ENCODE assay signal across 8 mouse cellular contexts in the genomic region with DNA sequence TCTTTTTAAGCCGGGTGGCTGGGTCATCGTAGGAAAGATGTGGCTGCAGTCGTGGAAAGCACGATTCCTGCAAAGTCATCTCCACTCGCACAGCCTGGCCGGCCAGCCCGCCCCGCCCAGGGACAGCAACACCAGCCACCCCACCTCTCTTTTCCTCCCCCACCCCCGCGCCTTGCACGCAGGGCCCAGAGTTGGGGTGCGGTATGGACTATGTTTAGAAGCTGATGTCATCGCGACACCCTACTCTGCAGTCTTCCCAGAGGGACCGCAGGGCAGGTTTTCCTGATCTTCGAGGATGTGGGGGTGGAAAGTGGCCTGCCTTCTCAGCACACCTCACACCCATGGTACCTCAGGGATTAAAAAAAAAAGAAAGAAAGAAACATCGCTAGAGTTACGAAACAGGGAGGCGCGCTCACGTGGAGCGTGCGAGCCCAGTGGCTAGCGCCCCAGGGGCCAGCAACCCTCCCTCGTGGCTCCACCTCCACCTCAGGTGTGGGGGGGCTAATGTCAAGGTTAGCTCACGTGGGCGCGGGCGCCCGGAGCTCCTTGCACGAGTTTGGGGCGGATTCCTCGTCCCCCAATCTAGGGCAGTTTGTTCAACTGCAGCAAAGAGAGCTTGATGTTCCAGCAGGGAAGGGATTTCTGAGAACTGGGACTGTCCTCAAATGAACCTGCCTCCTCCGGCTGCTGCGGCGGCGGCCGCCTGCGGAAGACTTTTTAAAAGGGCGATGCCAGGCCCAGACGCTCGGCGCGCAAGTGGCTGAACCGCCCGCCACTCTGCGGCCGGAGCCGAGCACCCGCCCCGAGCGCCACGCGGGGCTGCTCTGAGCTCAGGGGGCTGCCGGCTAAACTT. TPM values are rescaled to one million over a fixed set of nuclear protein-coding genes. Genes with fewer than 3 reads are reported as not detected.
DNase-seq lines count a peak whose midpoint lies in the region; ATAC-seq and TF ChIP-seq lines count a peak whose summit lies in the region.

No protein-coding gene starts in this region.

- H3K4me2 ChIP-seq in hindbrain, embryonic 13.5 days = peak overlapping the region; percentile 93

- WGBS in hindbrain, embryonic 13.5 days = 1% methylated on average over 55 of the region's 55 CpGs

- no peak for TF ChIP-seq CTCF in Patski (IDR thresholded peaks at IDR 0.05)

- no peak for DNase-seq in Patski (ENCODE audit: low read depth, low spot score)
- DNase-seq in cerebellum, postnatal 14 days = peak; percentile 92 to 93
- peak; percentile 78 to 82 for DNase-seq in frontal cortex, postnatal 25 days (ENCODE audit: low spot score in 2 of 2)
- DNase-seq in left cerebral cortex, adult 11 months (ENCODE audit: low spot score) = peak; percentile 87
- peak; percentile 96 for DNase-seq in lung, postnatal 25 days (ENCODE audit: low spot score)
- peak; percentile 86 for DNase-seq in ovary, postnatal 36 days (ENCODE audit: low spot score)
- DNase-seq in thymus, postnatal 36 days = peak; percentile 41 to 42

- H3K9me3 ChIP-seq in hindbrain, embryonic 13.5 days = no peaks in the 10 kb centered on the region

- CTCF ChIA-PET in Patski (lab: Charles Lee) = interaction anchor here (1.0 to 1.5 kb wide), 2 partner anchors 8 to 220 kb away, joined by 3 to 4 read pairs; no protein-coding TSS in a partner anchor

- peak; percentile 52 for ATAC-seq in Patski
- peak; percentile 37 for ATAC-seq in hindbrain, embryonic 13.5 days (ENCODE audit: low FRiP score)

- no peak overlapping the region for H3K27ac ChIP-seq in hindbrain, embryonic 13.5 days

- POLR2A ChIA-PET in Patski (lab: Charles Lee) = interaction anchor here (1.0 kb wide), 1 partner anchor 10 kb away, joined by 3 read pairs; no protein-coding TSS in a partner anchor

- in situ Hi-C loops in Patski (cut with MboI; ENCODE audit: low pct_unique_long_range_greater_than_20kb) = no loop called here

- H3K9ac ChIP-seq in hindbrain, embryonic 13.5 days = peak overlapping the region; percentile 62

- H3K27me3 ChIP-seq in Patski = no peaks in the 10 kb centered on the region
- peaks cover 79% of the 10 kb centered on the region for H3K27me3 ChIP-seq in hindbrain, embryonic 13.5 days

- peak overlapping the region; percentile 43 for H3K4me3 ChIP-seq in hindbrain, embryonic 13.5 days

- no peaks in the 10 kb centered on the region for H3K36me3 ChIP-seq in hindbrain, embryonic 13.5 days

- H3K4me1 ChIP-seq in hindbrain, embryonic 13.5 days (replicated peaks) = peaks cover 37% of the 10 kb centered on the region

RNA-seq across cellular contexts. Expression of a gene that starts 5.5 kb away (rescaled TPM):
- 33.8 TPM for polyA plus RNA-seq in Patski (2021)
- polyA plus RNA-seq in hindbrain, embryonic 13.5 days (2015; fragmentation: Nextera tagmentation; extraction: Ambion mirVana) = 1.4 and 1.8 TPM in 2 replicates

Comparison
In these comparisons a context has a peak if more than half of its experiments do, and no peak if none do; other contexts are left out.
1. RNA of a gene that starts 5.5 kb away (polyA plus RNA-seq): 33.8 TPM in Patski (single experiment); 1.4 to 1.8 TPM in hindbrain, embryonic 13.5 days; every median in the first group is over 10 times any median in the second.